Mouse (Mus musculus): ENCODE results near the gene Hist2h3c2.

- TF ChIP-seq POLR2A (IDR thresholded peaks at IDR 0.05; ENCODE audit: low read depth, low read length) (no peak), MAX (IDR thresholded peaks at IDR 0.05; ENCODE audit: low read length) (no peak), CHD1 (IDR thresholded peaks at IDR 0.05; ENCODE audit: low read depth, low read length) (no peak), NRF1 (IDR thresholded peaks at IDR 0.05; ENCODE audit: low read depth, low read length) (no peak), MYC (IDR thresholded peaks at IDR 0.05; ENCODE audit: low read depth, low read length) (no peak), MXI1 (IDR thresholded peaks at IDR 0.05; ENCODE audit: low read depth, low read length) (no peak), CTCF (conservative IDR thresholded peaks at IDR 0.05 in 1 of 2, IDR thresholded peaks at IDR 0.05 in 1 of 2; ENCODE audit: low read depth in 2 of 2, low read length in 2 of 2) (peak in 1 of 2 experiments; percentile 47; a peak in 2 of 4 replicates), MAZ (IDR thresholded peaks at IDR 0.05; ENCODE audit: low read depth, low read length) (no peak), USF1 (IDR thresholded peaks at IDR 0.05; ENCODE audit: low read depth, low read length) (no peak), ZMIZ1 (IDR thresholded peaks at IDR 0.05; ENCODE audit: low read depth, low read length) (no peak), E2F4 (IDR thresholded peaks at IDR 0.05; ENCODE audit: insufficient replicate concordance, low read depth, low read length) (no peak), CHD2 (IDR thresholded peaks at IDR 0.05; ENCODE audit: low read length) (no peak), USF2 (conservative IDR thresholded peaks at IDR 0.05; ENCODE audit: low read depth, low read length) (no peak)
These were observed 41.7 kb upstream of the Hist2h3c2 start for GRCm38 (mm10) chr3:96280660-96281059.
